Mouse (Mus musculus): ENCODE measurements at regions not wholly inside any gene's neighbourhood (a gene's known extent, or its start where the extent isn't known, plus 50 kb on each side); places are given as distances from the start of the nearest gene placed in this dataset.
"Not testable (repeated sequence)": the region's sequence is repeated elsewhere in the genome, so short reads cannot be mapped to it uniquely, and the experiment has no call there.

DNA sequence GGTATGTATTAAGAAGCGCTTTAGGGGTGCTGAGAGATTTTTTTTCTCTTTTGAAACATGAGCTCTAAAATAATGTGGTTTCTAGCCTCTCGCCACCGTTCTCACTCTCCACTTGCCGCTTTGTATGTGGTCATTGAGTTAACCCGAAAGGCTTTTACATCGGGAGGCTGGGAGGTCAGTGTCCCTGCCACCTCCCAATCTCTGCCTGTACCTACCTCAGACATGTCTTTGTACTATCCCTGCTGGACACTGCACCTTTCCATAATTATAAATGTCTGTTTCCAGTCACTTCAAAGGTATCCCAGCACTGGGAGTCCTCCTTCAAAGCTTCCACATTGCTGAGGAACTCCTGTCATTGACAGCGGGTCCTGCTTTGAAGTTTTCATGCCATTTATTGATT is 347.6 kb upstream of the Tbc1d2b start:
- intact Hi-C loops (cut with DNase I), result no loop called here
- DNase-seq, result no peak

DNA sequence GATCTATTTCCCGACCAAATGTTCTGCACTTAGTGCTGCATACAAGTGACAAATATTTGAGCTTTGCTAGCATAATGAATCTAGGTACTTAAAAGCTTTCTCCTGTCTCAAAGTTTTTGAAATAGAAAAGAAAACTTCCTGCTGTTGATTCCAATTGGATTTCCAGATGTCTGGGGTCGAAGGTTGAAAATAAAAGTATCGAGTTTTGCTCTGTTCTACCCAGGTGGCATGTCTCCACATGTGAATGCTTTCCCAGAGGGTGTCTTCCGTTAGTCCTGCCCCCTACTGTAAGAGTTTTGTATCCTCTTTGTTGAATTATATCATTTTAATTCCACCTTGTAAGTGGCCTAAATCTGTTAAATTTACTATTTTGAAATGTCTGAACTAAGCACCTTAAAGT is 327.3 kb upstream of the Tbc1d2b start:
- intact Hi-C loops (cut with DNase I), result no loop called here
- DNase-seq, result no peak

DNA sequence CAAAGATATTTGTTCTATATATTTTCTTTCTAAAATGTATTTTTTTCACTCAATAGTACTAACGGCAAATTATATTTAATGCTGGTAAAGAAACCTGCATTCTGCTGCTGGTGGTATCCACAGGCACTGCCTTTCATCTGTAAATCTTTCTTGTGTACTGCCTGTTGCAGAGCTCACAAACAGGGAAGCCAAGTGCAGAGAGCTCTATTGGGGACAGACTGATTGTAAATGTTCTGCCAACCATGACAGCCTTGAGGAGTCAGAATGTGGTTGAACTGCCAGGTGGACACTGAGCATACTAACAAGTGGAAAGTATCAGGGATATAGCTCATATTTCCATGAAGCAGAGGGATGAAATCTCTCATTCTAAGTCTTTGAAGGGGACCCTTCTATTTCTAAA is 286.1 kb upstream of the Tbc1d2b start:
- no peak for DNase-seq
- intact Hi-C loops (cut with DNase I), result no loop called here

DNA sequence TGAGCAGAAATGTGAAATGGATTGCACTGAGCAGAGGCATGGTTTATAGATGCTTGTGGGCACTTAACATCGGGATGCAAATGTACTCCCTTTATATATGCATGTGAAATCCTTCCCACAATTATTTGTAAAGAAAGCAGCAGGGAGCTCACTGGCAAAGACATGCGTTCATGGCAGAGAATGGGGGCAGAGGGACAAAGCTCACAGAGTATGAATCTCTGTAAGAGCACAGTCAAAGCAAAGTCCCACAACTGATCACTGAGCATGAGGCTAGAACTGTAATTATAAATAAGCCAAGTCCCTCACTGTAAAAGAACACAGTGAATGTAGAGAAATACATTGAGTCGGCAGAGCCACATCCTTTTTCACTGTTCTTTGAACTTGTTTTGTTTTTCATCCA is 285.6 kb upstream of the Tbc1d2b start:
- intact Hi-C loops (cut with DNase I), result no loop called here
- DNase-seq, result no peak

DNA sequence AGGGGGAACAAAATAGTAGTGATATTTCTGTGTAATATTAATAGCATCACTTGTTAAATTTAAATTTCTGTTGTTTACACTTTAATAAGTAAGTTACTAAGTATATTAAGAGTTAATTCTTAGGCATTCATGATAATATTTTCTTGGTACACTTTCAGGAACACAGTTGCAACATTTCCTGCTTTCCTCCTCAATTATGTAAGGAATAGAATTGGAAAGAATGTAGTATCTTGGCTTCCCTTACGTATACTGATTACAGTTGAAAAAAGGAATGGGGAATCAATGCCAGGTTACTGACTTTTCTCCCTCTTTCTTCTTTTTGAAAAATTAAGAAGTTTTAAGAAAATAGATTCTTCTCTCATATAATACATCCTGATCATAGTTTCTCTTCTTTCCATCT is 277.3 kb upstream of the Tbc1d2b start:
- no peak for DNase-seq
- intact Hi-C loops (cut with DNase I), result no loop called here

DNA sequence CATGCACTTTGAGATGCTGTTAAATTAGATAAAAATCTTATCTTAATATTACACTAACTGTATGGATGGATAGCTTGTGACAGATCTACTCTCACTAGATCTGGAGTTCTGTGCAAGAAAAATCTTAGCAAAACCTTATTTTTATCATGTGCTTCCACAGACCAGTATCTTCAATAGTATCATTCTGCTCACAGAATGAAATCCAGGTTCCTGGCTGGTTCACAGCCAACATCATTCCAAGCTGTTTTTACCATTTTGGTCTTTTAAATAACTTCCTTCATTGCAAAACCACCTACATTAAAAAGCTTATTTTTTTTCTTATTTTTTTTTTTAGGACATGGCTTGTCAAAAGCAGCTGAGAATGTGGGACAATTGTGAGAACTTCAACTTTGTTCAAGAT is 276.1 kb upstream of the Tbc1d2b start:
- no peak for DNase-seq
- intact Hi-C loops (cut with DNase I), result no loop called here

DNA sequence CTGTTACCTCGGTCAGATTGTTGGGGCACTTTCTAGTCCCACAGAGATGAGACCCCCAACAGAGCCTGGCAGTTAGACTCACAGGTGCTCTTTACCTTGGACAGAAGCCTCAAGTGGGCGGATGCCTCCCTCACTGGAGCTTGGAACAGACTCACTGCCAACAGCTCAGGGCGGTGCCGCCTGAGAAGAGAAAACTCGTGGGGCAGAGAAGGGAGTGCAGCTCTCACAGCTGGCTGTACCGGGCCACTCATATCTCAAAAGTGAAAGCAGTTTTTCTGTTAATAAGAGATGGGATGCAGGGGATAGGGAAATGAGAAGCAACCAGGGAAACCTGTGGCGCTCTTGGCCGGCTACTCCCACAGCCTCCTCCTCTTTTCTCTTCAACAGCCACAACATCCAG is 267.1 kb upstream of the Tbc1d2b start:
- intact Hi-C loops (cut with DNase I), result not testable (repeated sequence)
- peak; percentile 4 to 13 for DNase-seq

DNA sequence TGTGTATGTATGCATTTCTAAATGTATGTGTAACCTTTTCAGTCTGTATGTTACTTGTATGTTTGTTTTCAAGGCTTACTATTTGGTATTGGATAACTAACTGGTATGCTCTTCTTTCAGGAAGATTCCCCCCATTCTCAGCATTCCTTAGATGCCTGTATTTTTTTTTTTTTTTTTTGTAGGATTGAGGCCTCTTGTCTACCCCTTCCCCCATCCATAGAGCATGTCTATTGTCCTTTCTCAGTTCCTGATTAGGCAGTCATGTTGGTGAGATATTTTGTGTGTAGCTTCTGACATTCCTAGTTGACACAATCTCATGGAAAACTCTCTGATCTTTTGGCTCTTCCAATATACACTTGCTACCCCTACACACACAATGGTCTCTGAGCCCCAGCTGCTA is 262.8 kb upstream of the Tbc1d2b start:
- intact Hi-C loops (cut with DNase I), result no loop called here
- no peak for DNase-seq

DNA sequence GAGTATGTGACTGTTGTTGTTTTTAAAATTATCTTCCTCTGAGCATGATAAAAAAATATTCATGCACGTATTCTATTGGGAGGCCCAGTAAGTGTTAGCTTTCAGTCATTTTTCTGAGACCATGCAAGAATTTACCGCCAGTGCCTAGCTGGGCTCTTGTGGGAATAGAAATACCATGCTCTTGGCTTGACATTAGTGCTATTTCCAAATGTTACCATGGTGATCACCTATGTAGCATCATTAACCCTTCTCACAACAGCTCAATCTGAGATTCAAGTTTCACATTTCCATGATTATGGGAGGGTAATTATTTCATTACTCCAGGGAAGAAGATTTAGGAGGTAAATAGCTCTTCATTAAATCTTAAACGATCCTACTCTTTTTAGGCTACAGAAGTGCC is 250.6 kb upstream of the Tbc1d2b start:
- DNase-seq, result no peak
- intact Hi-C loops (cut with DNase I), result no loop called here

DNA sequence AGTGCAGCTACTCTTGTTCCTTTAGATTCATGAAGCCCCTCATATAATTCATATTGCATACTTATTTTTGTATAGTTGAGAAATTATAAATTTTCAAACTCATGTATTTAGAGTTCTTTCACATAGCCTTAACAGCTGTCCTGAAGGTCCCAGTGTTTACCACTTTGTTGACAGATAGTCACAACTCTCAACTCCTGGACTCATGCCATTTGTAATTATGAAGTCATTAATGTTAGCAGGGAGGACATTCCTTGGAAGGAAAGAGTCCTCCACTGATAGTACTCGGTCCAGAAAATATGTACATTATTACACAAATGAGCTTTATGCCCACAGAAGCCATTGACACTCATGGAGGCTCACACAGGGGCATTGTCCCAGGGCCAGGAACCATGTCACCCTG is 224.3 kb upstream of the Tbc1d2b start:
- intact Hi-C loops (cut with DNase I), result no loop called here
- DNase-seq, result no peak

DNA sequence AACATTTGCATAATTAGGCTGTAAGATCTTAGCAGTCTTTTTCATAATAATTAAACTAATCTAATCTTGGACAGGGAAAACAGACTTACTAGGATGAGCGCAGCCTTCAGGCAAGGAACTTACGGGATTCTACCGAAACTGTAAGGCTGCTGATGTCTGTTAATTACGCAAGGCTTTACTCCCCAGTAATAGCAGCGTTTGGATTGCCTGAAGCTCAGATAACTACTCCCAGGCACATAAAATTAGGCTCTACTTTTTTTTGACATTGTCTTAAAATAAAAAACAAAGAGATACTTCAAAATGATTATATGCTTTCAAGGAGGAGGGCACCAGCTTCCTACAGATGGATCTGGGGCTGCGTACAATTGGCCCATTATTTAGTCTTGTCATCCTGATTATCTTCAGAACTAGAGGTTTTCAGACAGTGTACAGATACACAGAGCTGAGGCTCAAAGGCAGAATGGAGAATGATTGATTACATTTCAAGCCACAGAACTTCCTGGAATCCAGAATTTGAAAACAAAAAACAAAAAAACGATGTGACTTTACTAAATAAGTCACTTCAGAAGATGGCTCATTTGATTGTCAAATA is 220.1 kb upstream of the Tbc1d2b start:
- intact Hi-C loops (cut with DNase I), result no loop called here
- no peak for DNase-seq

DNA sequence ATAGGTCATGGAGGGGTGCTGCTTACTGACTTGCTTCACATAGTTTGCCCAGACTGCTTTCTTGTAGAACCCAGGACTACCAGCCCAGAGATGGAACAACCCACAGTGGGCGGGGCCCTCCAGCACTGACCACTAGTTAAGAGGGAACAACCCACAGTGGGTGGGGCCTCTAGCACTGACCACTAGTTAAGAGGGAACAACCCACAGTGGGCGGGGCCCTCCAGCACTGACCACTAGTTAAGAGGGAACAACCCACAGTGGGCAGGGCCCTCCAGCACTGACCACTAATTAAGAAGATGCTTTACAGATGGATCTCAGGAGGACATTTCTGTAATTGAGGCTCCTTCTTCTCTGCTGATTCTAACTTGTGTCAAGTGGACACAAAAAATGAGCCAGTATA is 180.0 kb upstream of the Tbc1d2b start:
- intact Hi-C loops (cut with DNase I), result no loop called here
- DNase-seq, result no peak

DNA sequence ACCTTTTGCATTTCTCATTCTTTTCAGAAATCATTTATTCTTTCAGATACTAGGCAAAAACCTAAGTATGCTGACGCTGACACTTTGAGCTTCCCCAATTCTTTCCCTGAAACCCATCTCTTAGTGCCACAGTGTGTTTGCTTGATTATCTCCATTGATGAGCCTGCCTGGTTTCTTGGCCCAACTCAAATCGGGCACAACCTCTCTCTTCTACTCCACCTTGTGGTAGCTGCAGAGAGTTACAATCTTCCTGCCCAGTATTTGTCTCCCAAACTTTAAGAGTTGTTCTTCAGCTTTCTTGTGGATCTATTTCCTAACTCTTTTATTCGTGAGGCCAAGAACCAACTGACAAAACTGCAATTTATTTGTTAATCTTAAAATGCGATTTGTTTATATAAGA is 176.4 kb upstream of the Tbc1d2b start:
- intact Hi-C loops (cut with DNase I), result loop anchor here (1.0 to 5.0 kb wide), 2 partner anchors 220 to 241 kb away; no protein-coding TSS in a partner anchor
- DNase-seq, result peak; percentile 13 to 31

DNA sequence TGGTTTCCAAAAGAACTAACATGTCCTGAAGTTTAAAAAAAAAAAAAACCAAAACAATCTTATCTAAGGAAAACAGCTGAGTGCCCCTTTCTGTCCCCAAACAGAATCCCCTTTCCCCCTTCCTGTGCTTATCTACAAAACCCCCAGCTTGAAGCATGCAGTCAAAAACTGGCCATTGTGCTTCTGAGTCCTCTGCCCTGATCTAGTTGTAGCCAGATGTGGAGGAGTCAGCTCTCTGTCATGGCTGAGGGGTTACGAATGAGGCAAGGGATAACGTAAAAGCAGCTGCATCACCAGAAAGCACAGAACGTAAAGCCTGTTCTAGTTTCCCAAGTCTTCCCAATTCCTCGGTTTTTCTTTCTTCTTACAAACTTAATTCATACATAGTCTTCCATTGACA is 164.3 kb upstream of the Tbc1d2b start:
- intact Hi-C loops (cut with DNase I), result no loop called here
- DNase-seq, result no peak

DNA sequence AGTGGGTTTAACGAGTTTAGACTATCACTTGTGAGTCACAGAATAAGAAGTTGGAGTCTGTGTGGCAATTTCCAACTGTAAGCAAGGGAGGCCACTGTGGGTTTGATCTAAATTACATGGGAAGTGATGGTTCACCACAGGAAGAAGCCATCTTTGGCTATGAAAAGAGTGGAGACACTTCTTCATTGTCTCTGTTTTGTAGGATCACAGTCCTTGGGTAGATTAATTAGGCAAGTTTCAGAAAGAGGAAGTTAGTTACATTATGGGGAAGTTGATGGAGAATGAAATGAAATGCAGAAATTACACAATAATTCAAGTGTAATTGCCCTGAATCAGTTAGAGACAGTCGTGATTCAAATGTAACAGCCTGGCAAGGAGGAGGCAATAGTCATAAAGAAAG is 160.3 kb upstream of the Tbc1d2b start:
- DNase-seq, result no peak
- intact Hi-C loops (cut with DNase I), result no loop called here

DNA sequence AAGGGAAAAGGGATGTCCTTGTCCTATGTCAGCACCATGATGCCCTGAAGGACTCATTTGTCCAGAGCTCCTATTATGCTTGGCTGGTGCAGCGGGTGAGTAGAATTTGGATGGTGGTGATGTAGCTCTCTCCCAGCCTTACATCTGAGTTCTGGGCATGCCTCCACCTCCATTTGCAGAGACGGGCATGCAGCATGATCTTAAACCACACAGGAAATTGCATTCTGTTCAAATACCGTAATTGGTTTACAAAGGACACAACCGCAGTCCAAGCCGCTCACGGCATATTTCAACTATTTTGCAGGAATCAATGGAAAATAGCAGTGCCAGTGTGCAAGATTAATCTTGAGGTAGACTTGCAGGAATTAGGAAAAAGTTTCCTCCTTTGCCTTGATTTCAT is 151.1 kb upstream of the Tbc1d2b start:
- no peak for DNase-seq
- intact Hi-C loops (cut with DNase I), result no loop called here

DNA sequence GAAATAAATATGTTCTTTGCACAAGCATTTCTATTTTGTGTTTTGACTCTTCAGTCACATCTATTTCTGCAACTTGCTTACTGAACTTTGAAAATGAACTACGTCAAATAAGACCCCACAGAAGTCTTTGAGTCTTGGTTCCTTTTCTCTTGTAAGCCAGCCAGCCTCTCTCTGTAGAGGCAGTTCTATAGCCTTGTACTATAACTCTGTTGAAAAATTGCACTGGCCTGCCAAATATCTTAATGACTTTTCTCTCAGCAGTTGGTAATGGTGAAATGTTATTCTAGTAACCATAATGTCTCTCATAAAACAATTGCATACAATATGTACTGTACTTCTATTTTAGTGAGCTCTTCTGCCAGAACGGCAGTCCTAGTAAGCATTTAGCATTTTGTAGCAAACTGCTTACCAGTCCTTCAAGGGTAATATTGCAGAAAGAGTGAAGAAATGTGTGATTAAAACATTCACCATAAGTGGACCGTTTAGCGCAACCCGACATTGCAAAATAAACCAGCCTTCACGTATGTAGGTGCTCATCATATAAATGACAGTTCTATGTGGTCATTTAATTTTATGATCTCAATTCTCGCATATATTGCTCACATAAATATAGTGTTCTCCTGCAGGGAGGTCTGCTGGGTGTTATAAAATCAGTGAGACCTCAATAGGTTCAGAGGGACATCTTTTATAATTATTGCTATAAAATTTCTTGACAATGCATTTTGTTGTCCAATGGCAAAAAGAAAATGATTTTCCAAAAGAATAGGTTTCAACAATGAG is 149.3 kb upstream of the Tbc1d2b start:
- DNase-seq, result no peak

DNA sequence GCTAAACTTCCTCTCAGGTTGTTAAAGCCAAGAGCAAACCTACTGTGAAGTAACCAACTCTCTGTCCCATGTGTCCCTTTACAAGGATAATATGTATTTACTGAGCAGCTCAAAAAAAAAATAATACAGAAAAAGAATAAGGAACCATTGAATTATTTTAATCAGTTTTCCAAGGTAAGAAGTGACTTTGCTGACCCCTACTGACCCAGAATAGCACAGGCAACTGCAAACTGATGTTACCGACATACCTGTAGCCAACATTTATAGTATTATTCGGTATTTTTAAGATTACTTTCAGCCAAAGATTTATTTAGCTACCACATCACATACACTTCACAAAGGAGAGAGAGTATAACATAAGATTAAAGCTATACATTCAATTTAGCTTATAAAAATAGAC is 138.2 kb upstream of the Tbc1d2b start:
- intact Hi-C loops (cut with DNase I), result loop anchor here (1.0 kb wide), 1 partner anchor 202 kb away; no protein-coding TSS in a partner anchor
- peak; percentile 10 to 17 for DNase-seq

More for the DNA sequence above, 149.3 kb upstream of the Tbc1d2b start:
- intact Hi-C loops (cut with DNase I), result no loop called here

DNA sequence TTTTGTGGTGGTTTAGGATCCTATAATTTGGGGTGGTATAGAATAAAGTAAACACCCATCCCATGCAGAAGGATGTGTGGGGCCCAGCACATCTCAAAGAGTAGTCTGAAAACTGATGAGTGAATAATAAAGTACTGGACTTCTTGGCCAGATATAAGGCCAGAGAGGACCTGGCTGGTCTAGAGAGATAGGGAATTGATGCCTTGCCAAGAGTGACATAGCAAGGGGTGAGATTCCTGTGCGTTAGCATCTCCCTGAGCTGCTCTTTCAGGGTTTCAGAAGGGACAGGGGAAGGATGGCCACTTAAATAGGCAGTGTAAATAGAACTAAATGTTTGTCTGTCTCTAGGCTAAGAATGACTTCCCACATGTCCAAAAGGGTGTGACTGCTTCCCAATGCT is 137.0 kb upstream of the Tbc1d2b start:
- no peak for DNase-seq
- intact Hi-C loops (cut with DNase I), result no loop called here

DNA sequence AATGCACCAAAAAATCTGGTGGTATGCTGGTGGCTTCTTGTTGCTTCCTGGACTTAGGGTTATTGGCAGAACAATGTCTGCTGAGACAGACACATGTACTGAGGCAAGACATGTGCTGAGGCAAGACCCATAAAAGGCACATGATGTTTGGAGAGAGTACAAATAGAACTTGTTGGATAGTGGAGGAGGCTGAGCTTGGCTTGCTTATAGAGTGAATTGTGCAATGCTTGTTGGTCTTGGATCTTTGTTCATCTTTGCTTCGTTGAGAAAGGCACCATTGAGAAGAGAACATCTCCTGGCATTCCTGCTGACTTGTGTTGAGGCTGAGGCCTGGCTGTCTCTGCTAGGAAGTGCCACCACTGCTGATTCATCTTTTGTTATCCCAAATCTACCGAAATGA is 117.8 kb upstream of the Tbc1d2b start:
- intact Hi-C loops (cut with DNase I), result no loop called here
- no peak for DNase-seq

DNA sequence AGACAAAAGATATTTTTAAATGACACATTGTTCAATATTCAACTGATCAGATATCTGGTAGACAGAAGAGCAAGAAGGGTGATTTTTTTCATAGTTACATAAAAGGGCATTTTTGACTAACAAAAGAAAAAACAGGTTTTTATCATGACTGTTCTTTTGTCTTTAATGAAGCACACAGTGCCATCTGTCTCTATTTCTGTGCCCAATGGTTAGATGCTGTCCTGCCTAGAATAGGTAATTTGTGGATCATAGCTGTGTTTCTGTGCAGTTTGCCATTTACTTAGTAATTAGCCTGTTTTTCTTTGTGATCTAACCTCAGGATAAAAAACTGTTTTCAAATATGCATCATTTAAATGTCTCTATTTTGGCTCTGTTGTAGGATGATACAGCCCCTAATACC is 114.4 kb upstream of the Tbc1d2b start:
- no peak for DNase-seq
- intact Hi-C loops (cut with DNase I), result no loop called here

DNA sequence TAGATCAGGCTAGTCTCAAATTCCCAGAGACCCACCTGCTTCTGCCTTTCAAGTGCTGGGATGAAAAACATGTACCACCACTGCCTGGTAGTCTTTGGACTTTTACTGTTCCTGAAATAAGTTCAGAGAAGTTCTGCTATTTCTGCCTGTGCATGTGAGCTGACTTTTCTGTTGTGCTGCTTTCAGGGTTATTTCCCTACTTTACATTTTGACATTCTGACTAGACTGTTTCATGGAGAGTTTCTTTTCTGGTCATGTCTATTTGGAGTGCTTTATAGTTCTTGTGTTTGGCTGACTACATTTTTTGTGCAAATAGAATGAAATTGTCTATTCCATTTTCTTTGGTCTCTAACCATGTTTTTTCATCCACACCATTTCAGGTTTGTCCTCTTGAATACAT is 109.5 kb upstream of the Tbc1d2b start:
- intact Hi-C loops (cut with DNase I), result no loop called here
- no peak for DNase-seq

DNA sequence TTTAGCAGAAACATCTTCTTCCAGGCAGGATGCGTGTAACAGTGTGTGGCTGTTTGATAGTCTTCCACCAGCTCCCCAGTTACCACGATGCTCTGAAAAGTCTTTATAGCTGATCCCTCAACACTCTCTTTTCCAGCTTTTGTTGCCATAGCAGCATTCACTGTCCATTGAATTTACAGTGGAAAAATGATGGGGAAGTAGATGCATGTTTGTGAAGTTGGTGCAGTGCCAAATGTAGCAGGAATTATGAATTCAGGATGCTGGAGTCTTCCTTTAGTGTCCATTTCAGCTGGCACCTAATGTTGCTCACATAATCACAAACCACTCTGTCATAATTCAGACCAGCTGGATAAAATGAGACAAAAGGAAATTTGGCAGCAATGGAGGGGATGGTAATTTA is 99.0 kb upstream of the Tbc1d2b start:
- no peak for DNase-seq
- intact Hi-C loops (cut with DNase I), result no loop called here
